Mouse (Mus musculus) CH12.LX (cell line): Measurements from ENCODE around the gene Pcgf5. TPM values are rescaled to one million over a fixed set of nuclear protein-coding genes. Genes with fewer than 3 reads are reported as not detected.

Source experiments
- DNase-seq: peaks from one replicate; pipeline ENCODE4 v3.0.0-alpha.2; 2013; ENCODE audit errors: extremely low read depth
- H3K27ac ChIP-seq: 2 replicates; pipeline ENCODE4 v1.5.1; 2012; ENCODE audit warnings: low read depth, mild to moderate bottlenecking, control low read depth, moderate library complexity; ENCODE audit not compliant: insufficient read depth
- H3K27me3 ChIP-seq: replicated peaks from 2 replicates; pipeline ENCODE3; 2012; ENCODE audit warnings: inconsistent platforms
- H3K36me3 ChIP-seq, 2 experiments: replicated peaks in 1 of 2; 2 replicates each; pipeline versions ENCODE3 to v1.6.1; 2012; ENCODE audit warnings: inconsistent platforms in 1 of 2, low read length in 1 of 2, mild to moderate bottlenecking in 1 of 2, mixed read lengths in 1 of 2, moderate library complexity in 1 of 2; ENCODE audit not compliant: control insufficient read depth in 1 of 2, insufficient read depth in 1 of 2
- H3K4me1 ChIP-seq, 2 experiments: 2 replicates each; pipeline ENCODE4 v1.6.1; 2012; ENCODE audit warnings: inconsistent platforms in 1 of 2, moderate library complexity in 1 of 2; ENCODE audit not compliant: insufficient read depth in 2 of 2, control insufficient read depth in 1 of 2
- H3K4me2 ChIP-seq: 2 replicates; pipeline ENCODE4 v1.6.1; 2012; ENCODE audit warnings: low read depth, mild to moderate bottlenecking, control low read depth; ENCODE audit not compliant: poor library complexity, insufficient read depth, severe bottlenecking
- H3K4me3 ChIP-seq, 3 experiments: fragments of 150-350 bp in 1 of 3; sonication (generic) in 1 of 3; replicated peaks in 1 of 3; 2 replicates each; pipeline versions ENCODE3 to v1.5.1; 2011 to 2012; ENCODE audit warnings: low read depth in 2 of 3, low read length in 2 of 3, mild to moderate bottlenecking in 2 of 3, moderate library complexity in 2 of 3, control low read depth in 1 of 3, improper control_type of control experiment in 1 of 3, inconsistent platforms in 1 of 3, mixed read lengths in 1 of 3; ENCODE audit not compliant: poor library complexity in 1 of 3
- H3K79me2 ChIP-seq: replicated peaks from 2 replicates; pipeline ENCODE4 v1.6.1; 2012; ENCODE audit warnings: mild to moderate bottlenecking, moderate library complexity; ENCODE audit not compliant: control insufficient read depth, poor library complexity, insufficient read depth, severe bottlenecking; ENCODE audit errors: extremely low read depth
- H3K9ac ChIP-seq: 2 replicates; pipeline ENCODE4 v1.6.1; 2012; ENCODE audit warnings: low read depth, mild to moderate bottlenecking, control low read depth, moderate library complexity; ENCODE audit not compliant: insufficient read depth
- H3K9me3 ChIP-seq: replicated peaks from 2 replicates; pipeline ENCODE3; 2012; ENCODE audit warnings: low read length, inconsistent platforms, mixed read lengths
- CHD1 ChIP-seq: IDR thresholded peaks from 2 replicates; pipeline ENCODE4 v1.6.1; 2012; ENCODE audit warnings: low read depth, low read length, improper control_type of control experiment, inconsistent platforms
- CHD2 ChIP-seq: IDR thresholded peaks from 2 replicates; pipeline ENCODE4 v1.6.1; 2011; ENCODE audit warnings: low read length, improper control_type of control experiment
- ELF1 ChIP-seq: IDR thresholded peaks from 2 replicates; pipeline ENCODE4 v1.6.1; 2014; ENCODE audit warnings: low read depth, mild to moderate bottlenecking, inconsistent platforms, low read length, improper control_type of control experiment
- EP300 ChIP-seq: IDR thresholded peaks from 2 replicates; pipeline ENCODE4 v1.6.1; 2011; ENCODE audit warnings: low read length, improper control_type of control experiment
- IRF4 ChIP-seq: IDR thresholded peaks from 2 replicates; pipeline ENCODE4 v1.6.1; 2014; ENCODE audit warnings: low read depth, mild to moderate bottlenecking, inconsistent platforms, low read length, improper control_type of control experiment
- MAZ ChIP-seq: IDR thresholded peaks from 2 replicates; pipeline ENCODE4 v1.6.1; 2012; ENCODE audit warnings: low read depth, mild to moderate bottlenecking, inconsistent platforms, low read length, improper control_type of control experiment, moderate library complexity
- MXI1 ChIP-seq: IDR thresholded peaks from 2 replicates; pipeline ENCODE4 v1.6.1; 2011; ENCODE audit warnings: mild to moderate bottlenecking, low read depth, low read length, improper control_type of control experiment
- POLR2A ChIP-seq: IDR thresholded peaks from 2 replicates; pipeline ENCODE4 v1.6.1; 2011; ENCODE audit warnings: low read depth, mild to moderate bottlenecking, improper control_type of control experiment, low read length
- SIN3A ChIP-seq: IDR thresholded peaks from 2 replicates; pipeline ENCODE4 v1.6.1; 2012; ENCODE audit warnings: low read length, improper control_type of control experiment, inconsistent platforms
- SMC3 ChIP-seq: IDR thresholded peaks from 2 replicates; pipeline ENCODE4 v1.6.1; 2011; ENCODE audit warnings: low read depth, low read length, improper control_type of control experiment
- ZC3H11A ChIP-seq: IDR thresholded peaks from 2 replicates; pipeline ENCODE4 v1.6.1; 2012; ENCODE audit warnings: low read depth, mild to moderate bottlenecking, inconsistent platforms, low read length, improper control_type of control experiment
- ZKSCAN1 ChIP-seq: IDR thresholded peaks from 2 replicates; pipeline ENCODE4 v1.6.1; 2012; ENCODE audit warnings: low read depth, inconsistent platforms, low read length, improper control_type of control experiment, borderline replicate concordance
- ZNF384 ChIP-seq: IDR thresholded peaks from 2 replicates; pipeline ENCODE4 v1.6.1; 2012; ENCODE audit warnings: low read depth, low read length, improper control_type of control experiment, inconsistent platforms
- dilution Hi-C: fragments of 300-500 bp; cut with MboI; formaldehyde crosslinking; loops from 2 replicates; pipeline ENCODE4 v1.14.3; 2020; ENCODE audit warnings: low sequenced_read_pairs; ENCODE audit not compliant: extremely low pct_unique_long_range_greater_than_20kb, extremely low pct_ligation_motif_present
- in situ Hi-C: fragments of 300-500 bp; cut with MboI; formaldehyde crosslinking; loops from 3 replicates; pipeline ENCODE4 v1.14.3; 2019; ENCODE audit warnings: low sequenced_read_pairs, low pct_ligation_motif_present, low pct_unique_long_range_greater_than_20kb, mixed read lengths
- polyA plus RNA-seq: library from polyadenylated mRNA; unstranded; fragments of >175 nt; gene quantifications from 2 replicates; pipeline ENCODE4 v1.2.1, GENCODE M21; 2012; ENCODE audit warnings: low read depth; ENCODE audit not compliant: insufficient read length
- total RNA-seq, 2 experiments: library from RNA; depleted of rRNA; stranded (reverse); fragments of 300-350 nt in 1 of 2; fragments of >200 nt in 1 of 2; gene quantifications; 2 replicates each; pipeline ENCODE4 v1.2.3; 2012 to 2014

Pcgf5 gene
- total and polyA plus RNA-seq, 3 experiments: 17.4 to 28.9 (median 20.6) TPM

DNA sequence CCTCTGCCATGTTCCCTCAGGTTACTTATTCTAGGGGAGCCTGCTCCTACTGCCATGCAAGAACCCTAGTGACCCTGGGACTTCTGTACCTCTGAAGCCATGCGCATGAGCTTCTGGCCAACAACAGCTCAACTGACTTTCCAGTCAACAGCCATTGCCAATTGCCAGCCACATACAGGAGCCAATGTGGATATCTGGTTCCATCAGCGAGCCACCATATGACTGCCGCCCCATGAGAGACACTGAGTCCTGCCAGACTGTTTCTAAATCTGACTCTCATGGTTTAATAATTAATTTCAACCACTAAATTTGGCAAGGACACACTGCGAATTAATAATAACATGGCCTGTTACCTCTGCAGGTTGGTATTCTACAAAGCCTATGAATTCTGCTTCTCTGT, 128.5 kb downstream of the Pcgf5 start:
- Histone ChIP-seq H3K4me2 (no peak overlapping the region), H3K9ac (no peak overlapping the region), H3K79me2 (no peaks in the 10 kb centered on the region), H3K27me3 (no peaks in the 10 kb centered on the region), H3K9me3 (no peaks in the 10 kb centered on the region), H3K36me3 (no peaks in the 10 kb centered on the region), H3K4me1 (peaks cover 4 to 6% of the 10 kb centered on the region in 2 experiments), H3K27ac (no peak overlapping the region), H3K4me3 (no peak overlapping the region)
- in situ Hi-C loops (no loop called here), dilution Hi-C loops (no loop called here)
- TF ChIP-seq POLR2A: no peak
- TF ChIP-seq CHD1: no peak
- TF ChIP-seq ZNF384: no peak
- no peak for TF ChIP-seq IRF4
- no peak for TF ChIP-seq SMC3
- no peak for TF ChIP-seq CHD2
- TF ChIP-seq SIN3A: no peak
- no peak for TF ChIP-seq ZKSCAN1
- no peak for TF ChIP-seq ELF1
- DNase-seq: no peak

DNA sequence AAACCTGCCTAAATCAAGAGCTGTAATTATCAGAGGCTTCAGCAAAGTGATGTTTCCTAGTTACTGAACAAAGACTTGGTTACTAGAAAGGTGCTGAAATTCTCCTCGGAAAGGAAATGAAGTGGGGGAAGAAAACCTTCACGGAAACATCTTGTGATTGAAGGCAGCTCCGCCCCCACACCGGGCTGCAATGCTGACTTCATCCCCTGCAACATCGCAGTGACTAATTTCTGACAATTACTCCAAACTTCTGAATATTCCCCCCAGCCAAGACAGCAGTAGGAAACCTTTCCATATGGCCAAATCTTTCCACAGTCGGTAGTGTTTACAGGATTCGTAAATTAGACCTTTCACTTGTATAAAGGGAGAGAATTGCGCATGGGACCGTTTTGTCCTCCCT, 129.0 kb downstream of the Pcgf5 start:
- no peaks in the 10 kb centered on the region for H3K27me3 ChIP-seq
- dilution Hi-C loops (no loop called here), in situ Hi-C loops (no loop called here)
- no peak overlapping the region for H3K27ac ChIP-seq
- peak; percentile 14 for DNase-seq
- peaks cover 4 to 6% of the 10 kb centered on the region in 2 experiments for H3K4me1 ChIP-seq
- peak overlapping the region; percentile 74; the same call in 1 of the 2 replicates for H3K4me2 ChIP-seq
- H3K9ac ChIP-seq: peak overlapping the region; percentile 16; the same call in 1 of the 2 replicates
- no peaks in the 10 kb centered on the region for H3K9me3 ChIP-seq
- H3K4me3 ChIP-seq: no peak overlapping the region
- H3K36me3 ChIP-seq: no peaks in the 10 kb centered on the region
- no peaks in the 10 kb centered on the region for H3K79me2 ChIP-seq
- no peak for TF ChIP-seq MAZ
- TF ChIP-seq MXI1: no peak
- peak; percentile 33; the same call in 1 of the 2 replicates for TF ChIP-seq EP300
- TF ChIP-seq, all 38 proteins: peak for 1

GRCm38 (mm10) chr19:36477684-36478083, 129.6 kb downstream of the Pcgf5 start:
- H3K36me3 ChIP-seq: no peaks in the 10 kb centered on the region
- dilution Hi-C loops (no loop called here), in situ Hi-C loops (no loop called here)
- H3K4me3 ChIP-seq: no peak overlapping the region
- H3K27ac ChIP-seq: no peak overlapping the region
- no peaks in the 10 kb centered on the region for H3K27me3 ChIP-seq
- H3K4me2 ChIP-seq: peak overlapping the region; percentile 74; the same call in 1 of the 2 replicates
- TF ChIP-seq ZC3H11A (no peak), CHD2 (peak; percentile 45; the same call in 1 of the 2 replicates)
- DNase-seq: no peak
- peak overlapping the region; percentile 16; the same call in 1 of the 2 replicates for H3K9ac ChIP-seq
- no peaks in the 10 kb centered on the region for H3K79me2 ChIP-seq
- peaks cover 4 to 6% of the 10 kb centered on the region in 2 experiments for H3K4me1 ChIP-seq
- no peaks in the 10 kb centered on the region for H3K9me3 ChIP-seq
